In the genomic region with DNA sequence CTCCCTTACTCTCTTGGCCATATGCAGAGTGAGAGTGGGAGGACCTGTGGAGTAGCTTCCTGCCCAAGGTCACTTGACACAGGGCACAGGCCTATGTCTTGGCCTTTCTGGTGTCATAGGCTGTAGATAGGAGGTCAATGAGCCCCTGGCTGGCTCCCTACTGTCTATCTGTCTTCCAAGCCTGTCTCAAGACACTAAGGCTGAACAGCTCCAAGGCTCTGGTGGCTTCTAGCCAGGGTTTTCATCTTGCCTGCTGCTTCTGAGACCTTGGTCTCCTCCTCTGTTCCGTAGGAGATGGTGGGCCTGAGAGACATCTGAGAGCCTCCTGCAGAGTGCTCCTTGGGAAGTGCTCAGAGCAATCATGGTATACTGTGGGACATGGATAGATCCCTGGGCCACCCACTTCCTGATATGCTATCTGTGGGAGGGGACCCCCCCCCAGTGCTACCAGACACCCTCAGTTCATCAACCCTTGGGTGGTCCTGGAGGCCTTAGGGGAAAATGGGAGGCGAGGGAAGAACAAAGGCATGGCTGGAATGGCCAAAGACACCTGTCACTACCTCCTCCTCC, we compare ENCODE assay signal across 14 mouse cellular contexts. TPM values are rescaled to one million over a fixed set of nuclear protein-coding genes. Genes with fewer than 3 reads are reported as not detected.
DNase-seq lines count a peak whose midpoint lies in the region; ATAC-seq lines count a peak whose summit lies in the region.
"Had no signal": no experiment of that assay in that cellular context is flagged by ENCODE, and none has a peak within 500 bp of the region (broad histone marks: within the 10 kb centered on the region; RNA-seq: fewer than 3 reads in every experiment).

No protein-coding gene starts in this region.

- no peak overlapping the region for H3K4me2 ChIP-seq in heart, embryonic 15.5 days
- no peak overlapping the region for H3K4me2 ChIP-seq in midbrain, embryonic 16.5 days (ENCODE audit: low read length)
- H3K4me2 ChIP-seq: limb, embryonic 12.5 days; lung, embryonic 14.5 days had no signal

- H3K27me3 ChIP-seq in heart, embryonic 15.5 days, result no peaks in the 10 kb centered on the region
- no peaks in the 10 kb centered on the region for H3K27me3 ChIP-seq in midbrain, embryonic 10.5 days (ENCODE audit: low read depth, poor library complexity, severe bottlenecking)
- H3K27me3 ChIP-seq in midbrain, embryonic 16.5 days (ENCODE audit: control insufficient read depth, insufficient read depth, low read depth, low read length), result no peaks in the 10 kb centered on the region
- H3K27me3 ChIP-seq in embryonic facial prominence, embryonic 10.5 days (replicated peaks; ENCODE audit: low read depth, poor library complexity, severe bottlenecking), result no peaks in the 10 kb centered on the region
- H3K27me3 ChIP-seq: limb, embryonic 12.5 days had no signal

- H3K4me3 ChIP-seq in heart, embryonic 15.5 days, result no peak overlapping the region
- no peak overlapping the region for H3K4me3 ChIP-seq in midbrain, embryonic 10.5 days
- H3K4me3 ChIP-seq in midbrain, embryonic 16.5 days (ENCODE audit: low read depth, low read length), result no peak overlapping the region
- H3K4me3 ChIP-seq in embryonic facial prominence, embryonic 10.5 days, result no peak overlapping the region
- H3K4me3 ChIP-seq: limb, embryonic 12.5 days had no signal

- 69% methylated on average over 2 of the region's 2 CpGs for WGBS in heart, embryonic 15.5 days
- 76% methylated on average over 2 of the region's 2 CpGs for WGBS in midbrain, embryonic 10.5 days
- 79% methylated on average over 2 of the region's 2 CpGs for WGBS in midbrain, embryonic 16.5 days
- 93% methylated on average over 2 of the region's 2 CpGs for WGBS in embryonic facial prominence, embryonic 10.5 days

- peak overlapping the region; percentile 56 for H3K27ac ChIP-seq in heart, embryonic 15.5 days
- H3K27ac ChIP-seq in midbrain, embryonic 10.5 days (replicated peaks), result peak overlapping the region; percentile 38; the same call in 1 of the 2 replicates
- no peak overlapping the region for H3K27ac ChIP-seq in midbrain, embryonic 16.5 days (ENCODE audit: low read length)
- 0 out of 2 replicates have a peak overlapping the region, but pooled peaks have one; percentile 30 for H3K27ac ChIP-seq in embryonic facial prominence, embryonic 10.5 days (replicated peaks)
- H3K27ac ChIP-seq: limb, embryonic 12.5 days had no signal

- ATAC-seq in heart, embryonic 15.5 days (replicated peaks; ENCODE audit: insufficient number of reproducible peaks, insufficient read depth, low FRiP score, low read depth), result no peak
- no peak for ATAC-seq in midbrain, embryonic 16.5 days

- peaks cover 5% of the 10 kb centered on the region; the same call in 1 of the 2 replicates for H3K36me3 ChIP-seq in heart, embryonic 15.5 days
- H3K36me3 ChIP-seq in midbrain, embryonic 10.5 days, result peaks cover 70% of the 10 kb centered on the region
- no peaks in the 10 kb centered on the region for H3K36me3 ChIP-seq in midbrain, embryonic 16.5 days (ENCODE audit: control insufficient read depth, insufficient read depth, low read length)
- peaks cover 57% of the 10 kb centered on the region for H3K36me3 ChIP-seq in embryonic facial prominence, embryonic 10.5 days (replicated peaks)

- H3K4me1 ChIP-seq in heart, embryonic 15.5 days (replicated peaks), result peaks cover 92% of the 10 kb centered on the region
- H3K4me1 ChIP-seq in midbrain, embryonic 10.5 days, result peaks cover 97% of the 10 kb centered on the region
- H3K4me1 ChIP-seq in midbrain, embryonic 16.5 days (ENCODE audit: control insufficient read depth, insufficient read depth, low read length), result peaks cover 54% of the 10 kb centered on the region
- peaks cover 92% of the 10 kb centered on the region for H3K4me1 ChIP-seq in embryonic facial prominence, embryonic 10.5 days

- H3K9ac ChIP-seq in heart, embryonic 15.5 days, result no peak overlapping the region
- no peak overlapping the region for H3K9ac ChIP-seq in midbrain, embryonic 16.5 days (ENCODE audit: low read depth, low read length)
- H3K9ac ChIP-seq: limb, embryonic 12.5 days; lung, embryonic 14.5 days had no signal

- DNase-seq in cerebellum, postnatal 10 days, result peak; percentile 35 to 36
- DNase-seq in cerebellum, adult 9-11 months, result no peak
- DNase-seq in heart, adult 8-10 months (ENCODE audit: low spot score), result no peak
- no peak for DNase-seq in midbrain, embryonic 10.5 days (ENCODE audit: low spot score)
- DNase-seq in embryonic facial prominence, embryonic 10.5 days (ENCODE audit: low spot score), result no peak
- DNase-seq in urinary bladder, postnatal 4 days (ENCODE audit: low spot score in 2 of 2), result no peak
- DNase-seq: adrenal gland, postnatal 36 days; cerebellum, adult 8-10 months; gastrocnemius, postnatal 10 days; kidney, postnatal 25 days; lung, embryonic 14.5 days had no signal

- no peaks in the 10 kb centered on the region for H3K9me3 ChIP-seq in heart, embryonic 15.5 days (replicated peaks)
- H3K9me3 ChIP-seq in midbrain, embryonic 10.5 days (replicated peaks), result no peaks in the 10 kb centered on the region
- H3K9me3 ChIP-seq in midbrain, embryonic 16.5 days (replicated peaks; ENCODE audit: control insufficient read depth, low read length, poor library complexity, severe bottlenecking), result no peaks in the 10 kb centered on the region
- H3K9me3 ChIP-seq in embryonic facial prominence, embryonic 10.5 days, result no peaks in the 10 kb centered on the region
- H3K9me3 ChIP-seq: limb, embryonic 12.5 days had no signal

RNA-seq across cellular contexts. Expression of a gene that starts 56.0 kb away (rescaled TPM):
- 22.1 and 26.2 TPM in 2 replicates for polyA plus RNA-seq in heart, embryonic 15.5 days (2015; fragmentation: Nextera tagmentation; extraction: Ambion mirVana)
- 10 to 100 TPM; 34.7 to 44.1 (median 40.4) TPM for total RNA-seq in heart, adult 8-10 months (2022)
- polyA plus RNA-seq in midbrain, embryonic 10.5 days (2016; fragmentation: Nextera tagmentation; extraction: Ambion mirVana), result 42.2 and 55.8 TPM in 2 replicates
- 54.2 and 58.0 TPM in 2 replicates for polyA plus RNA-seq in midbrain, embryonic 16.5 days (2015; fragmentation: Nextera tagmentation; extraction: Ambion mirVana)
- 42.8 and 45.6 TPM in 2 replicates for polyA plus RNA-seq in embryonic facial prominence, embryonic 10.5 days (2016; fragmentation: Nextera tagmentation; extraction: Ambion mirVana)

Comparison
In these comparisons a context has a peak if more than half of its experiments do, and no peak if none do; other contexts are left out.
1. DNase-seq: peak in cerebellum, postnatal 10 days (2 of 2); none in cerebellum, adult 9-11 months (single experiment), heart, adult 8-10 months (single experiment), midbrain, embryonic 10.5 days (single experiment), embryonic facial prominence, embryonic 10.5 days (single experiment) and urinary bladder, postnatal 4 days (0 of 2).